Mouse (Mus musculus): ENCODE results near the gene Stx16.

- TF ChIP-seq POLR2A (IDR thresholded peaks at IDR 0.05; ENCODE audit: extremely low read depth, insufficient read depth, low read length): no peak
- TF ChIP-seq CTCF (IDR thresholded peaks at IDR 0.05; ENCODE audit: extremely low read depth, insufficient read depth, low read length): no peak
Measured at GRCm38 (mm10) chr2:174051081-174051481, 25.0 kb upstream of the Stx16 start.
